Comparison of ENCODE assay signal across 30 mouse cellular contexts in the genomic region with DNA sequence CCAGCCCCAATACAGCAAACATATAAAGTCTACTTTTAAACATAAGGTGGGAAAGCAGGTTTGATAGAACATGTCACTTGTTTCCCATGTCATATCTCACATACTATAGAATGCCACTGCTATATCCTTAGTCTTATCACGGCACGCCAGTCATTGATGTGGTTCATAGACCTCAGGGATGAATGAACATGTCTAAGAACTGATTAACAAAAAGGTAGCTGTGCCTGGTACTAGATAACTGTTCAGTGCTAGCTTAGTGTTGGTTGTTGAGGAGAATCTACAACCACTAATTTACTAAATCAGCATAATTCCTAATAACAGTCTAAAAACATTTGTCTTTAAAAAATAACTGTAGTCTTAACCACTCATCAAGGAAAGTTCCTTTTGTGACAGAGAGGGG. TPM values are rescaled to one million over a fixed set of nuclear protein-coding genes. Genes with fewer than 3 reads are reported as not detected.
A peak's percentile ranks its signal among the peaks of the same experiment; 100 is the strongest.
DNase-seq lines count a peak whose midpoint lies in the region; ATAC-seq lines count a peak whose summit lies in the region.
"Had no signal": no experiment of that assay in that cellular context is flagged by ENCODE, and none has a peak within 500 bp of the region (broad histone marks: within the 10 kb centered on the region; RNA-seq: fewer than 3 reads in every experiment).

No protein-coding gene starts in this region.

- H3K27me3 ChIP-seq in liver, embryonic 12.5 days (replicated peaks), result no peaks in the 10 kb centered on the region
- H3K27me3 ChIP-seq: embryonic facial prominence, embryonic 13.5 days; heart, embryonic 13.5 days; hindbrain, embryonic 12.5 days; kidney, embryonic 15.5 days; neural tube, embryonic 15.5 days had no signal

- ATAC-seq in common myeloid progenitor, adult 5-6 weeks (replicated peaks; ENCODE audit: low read depth, poor library complexity, severe bottlenecking), result peak; percentile 79
- peak; percentile 98 for ATAC-seq in liver, embryonic 12.5 days
- ATAC-seq in megakaryocyte, adult 5-6 weeks (ENCODE audit: poor library complexity, severe bottlenecking), result peak; percentile 33; the same call in 1 of the 2 replicates
- ATAC-seq: forebrain, embryonic 16.5 days; intestine, postnatal 0 days had no signal

- no peak overlapping the region for H3K9ac ChIP-seq in liver, embryonic 12.5 days
- H3K9ac ChIP-seq: embryonic facial prominence, embryonic 13.5 days; heart, embryonic 13.5 days; hindbrain, embryonic 12.5 days; kidney, embryonic 15.5 days; neural tube, embryonic 15.5 days had no signal

- WGBS in liver, embryonic 12.5 days (ENCODE audit: insufficient replicate concordance), result 27% methylated on average over 2 of the region's 2 CpGs

- no peak overlapping the region for H3K27ac ChIP-seq in liver, embryonic 12.5 days
- H3K27ac ChIP-seq: embryonic facial prominence, embryonic 13.5 days; heart, embryonic 13.5 days; hindbrain, embryonic 12.5 days; kidney, embryonic 15.5 days; midbrain, embryonic 10.5 days; neural tube, embryonic 15.5 days had no signal

- no peaks in the 10 kb centered on the region for H3K36me3 ChIP-seq in liver, embryonic 12.5 days
- H3K36me3 ChIP-seq: embryonic facial prominence, embryonic 13.5 days; heart, embryonic 13.5 days; hindbrain, embryonic 12.5 days; kidney, embryonic 15.5 days; midbrain, embryonic 10.5 days; neural tube, embryonic 15.5 days had no signal

- H3K9me3 ChIP-seq in liver, embryonic 12.5 days (replicated peaks), result no peaks in the 10 kb centered on the region
- H3K9me3 ChIP-seq: embryonic facial prominence, embryonic 13.5 days; heart, embryonic 13.5 days; hindbrain, embryonic 12.5 days; kidney, embryonic 15.5 days; midbrain, embryonic 10.5 days; neural tube, embryonic 15.5 days had no signal

- DNase-seq in heart, adult 11 months, result peak; percentile 12
- no peak for DNase-seq in heart, adult 9 months (ENCODE audit: low spot score in 2 of 2)
- DNase-seq in layer of hippocampus, adult 11-12 months (ENCODE audit: low spot score), result no peak
- DNase-seq in embryo, embryonic 9.5 days (ENCODE audit: extremely low spot score), result no peak
- DNase-seq in kidney, adult 18-20 months, result no peak
- DNase-seq: adrenal gland, postnatal 25 days; cerebellum, adult 18-20 months; cerebellum, postnatal 14 days; gastrocnemius, postnatal 14 days; heart, adult 18-20 months; heart, postnatal 14 days; kidney, postnatal 4 days; lung, adult 18-20 months; lung, postnatal 36 days; right cerebral cortex, adult 18-20 months had no signal

- peak overlapping the region; percentile 32 for H3K4me2 ChIP-seq in liver, embryonic 12.5 days
- H3K4me2 ChIP-seq: embryonic facial prominence, embryonic 13.5 days; heart, embryonic 13.5 days; hindbrain, embryonic 12.5 days; kidney, embryonic 15.5 days; neural tube, embryonic 15.5 days had no signal

- H3K4me1 ChIP-seq in liver, embryonic 12.5 days, result peaks cover 31% of the 10 kb centered on the region
- H3K4me1 ChIP-seq: embryonic facial prominence, embryonic 13.5 days; heart, embryonic 13.5 days; hindbrain, embryonic 12.5 days; kidney, embryonic 15.5 days; midbrain, embryonic 10.5 days; neural tube, embryonic 15.5 days had no signal

- no peak overlapping the region for H3K4me3 ChIP-seq in liver, embryonic 12.5 days
- H3K4me3 ChIP-seq: embryonic facial prominence, embryonic 13.5 days; heart, embryonic 13.5 days; hindbrain, embryonic 12.5 days; kidney, embryonic 15.5 days; midbrain, embryonic 10.5 days; neural tube, embryonic 15.5 days had no signal

RNA-seq across cellular contexts. Expression of a gene that starts 26.9 kb away (rescaled TPM):
- total RNA-seq in common myeloid progenitor, adult 5-6 weeks (2017), result 1.3 and 2.5 TPM in 2 replicates
- 0.42 and 0.51 TPM in 2 replicates for polyA plus RNA-seq in liver, embryonic 12.5 days (2016; fragmentation: Nextera tagmentation; extraction: Ambion mirVana)
- 1.8 TPM in 2 replicates for total RNA-seq in megakaryocyte, adult 5-6 weeks (2015)
- total RNA-seq in megakaryocyte, adult 5-6 weeks (2017), result 0.33 and 1.9 TPM in 2 replicates
- polyA plus RNA-seq: testis, adult 2 months had no signal

RNA-seq across cellular contexts. Expression of a gene that starts 30.1 kb away (rescaled TPM):
- 19.0 and 22.5 TPM in 2 replicates for total RNA-seq in common myeloid progenitor, adult 5-6 weeks (2017)
- 22.3 and 23.2 TPM in 2 replicates for polyA plus RNA-seq in liver, embryonic 12.5 days (2016; fragmentation: Nextera tagmentation; extraction: Ambion mirVana)
- total RNA-seq in megakaryocyte, adult 5-6 weeks (2015), result 0.59 and 1.2 TPM in 2 replicates
- 0.11 and 0.69 TPM in 2 replicates for total RNA-seq in megakaryocyte, adult 5-6 weeks (2017)

RNA-seq across cellular contexts. Expression of a gene that starts 47.8 kb away (rescaled TPM):
- not detected in 2 replicates for total RNA-seq in common myeloid progenitor, adult 5-6 weeks (2017)
- not detected in 2 replicates for polyA plus RNA-seq in liver, embryonic 12.5 days (2016; fragmentation: Nextera tagmentation; extraction: Ambion mirVana)
- total RNA-seq in megakaryocyte, adult 5-6 weeks (2015), result not detected in 2 replicates
- total RNA-seq in megakaryocyte, adult 5-6 weeks (2017), result 0.37 TPM in 1 of 2 replicates, not detected in the other
- total RNA-seq: adrenal gland, postnatal 25 days; gastrocnemius, postnatal 14 days; heart, adult 18-20 months; layer of hippocampus, postnatal 25 days had no signal
- polyA plus RNA-seq: embryonic facial prominence, embryonic 13.5 days; forebrain, embryonic 16.5 days; hindbrain, embryonic 12.5 days; intestine, postnatal 0 days; kidney, embryonic 15.5 days; limb, embryonic 11.5 days; midbrain, embryonic 10.5 days; neural tube, embryonic 15.5 days; urinary bladder, adult 2 months had no signal

Comparison
In these comparisons a context has a peak if more than half of its experiments do, and no peak if none do; other contexts are left out.
1. ATAC-seq: peak in every context shown above with its lines; median percentile 98 in liver, embryonic 12.5 days; 79 in common myeloid progenitor, adult 5-6 weeks; 33 in megakaryocyte, adult 5-6 weeks.